Mouse (Mus musculus) heart, embryonic 15.5 days (tissue): ENCODE measurements around the gene Elmo2. TPM values are rescaled to one million over a fixed set of nuclear protein-coding genes. Genes with fewer than 3 reads are reported as not detected.

Experiments
- ATAC-seq: fragments of 200-750 bp; cut with Nextera tagmentation; replicated peaks from 2 replicates; pipeline ENCODE4 v1.8.0; 2017; ENCODE audit warnings: low read depth, moderate TSS enrichment; ENCODE audit not compliant: insufficient number of reproducible peaks, insufficient read depth, low FRiP score
- H3K27ac ChIP-seq: fragments of 300-500 bp; sonication (generic); 2 replicates; pipeline ENCODE4 v1.5.1; 2015; ENCODE audit warnings: mild to moderate bottlenecking, inconsistent platforms
- H3K27me3 ChIP-seq: fragments of 300-500 bp; sonication (generic); 2 replicates; pipeline ENCODE4 v1.6.1; 2015; ENCODE audit warnings: inconsistent platforms
- H3K36me3 ChIP-seq: fragments of 300-500 bp; sonication (generic); 2 replicates; pipeline ENCODE4 v1.6.1; 2015; ENCODE audit warnings: mild to moderate bottlenecking, inconsistent platforms
- H3K4me1 ChIP-seq: fragments of 300-500 bp; sonication (generic); replicated peaks from 2 replicates; pipeline ENCODE4 v1.6.1; 2015; ENCODE audit warnings: inconsistent platforms
- H3K4me2 ChIP-seq: fragments of 300-500 bp; sonication (generic); 2 replicates; pipeline ENCODE4 v1.6.1; 2015; ENCODE audit warnings: inconsistent platforms, mild to moderate bottlenecking, moderate library complexity
- H3K4me3 ChIP-seq: fragments of 300-500 bp; sonication (generic); 2 replicates; pipeline ENCODE4 v1.5.1; 2015; ENCODE audit warnings: mild to moderate bottlenecking, inconsistent platforms
- H3K9ac ChIP-seq: fragments of 300-500 bp; sonication (generic); 2 replicates; pipeline ENCODE4 v1.6.1; 2015; ENCODE audit warnings: mild to moderate bottlenecking, inconsistent platforms
- H3K9me3 ChIP-seq: fragments of 300-500 bp; sonication (generic); replicated peaks from 2 replicates; pipeline ENCODE4 v1.6.1; 2016; ENCODE audit warnings: inconsistent platforms
- WGBS: fragments of 180-500 bp; shearing (Covaris S2); methylation state at CpG from one replicate; pipeline ENCODE4 v1.1.7; 2015; ENCODE audit warnings: mixed read lengths; 5-methylcytosine and 5-hydroxymethylcytosine counted together
- polyA plus RNA-seq: library from polyadenylated mRNA; unstranded; fragments of >200 nt; fragmentation: Nextera tagmentation; extraction: Ambion mirVana; gene quantifications from 2 replicates; pipeline ENCODE4 v1.2.1, GENCODE M21; 2015

The Elmo2 gene
- polyA plus RNA-seq, 1 experiment from 2014 or later = 33.8 TPM

- H3K27me3 ChIP-seq = no peaks in the 10 kb centered on the region; the same call in 1 of the 2 replicates
- H3K9me3 ChIP-seq = no peaks in the 10 kb centered on the region
- H3K36me3 ChIP-seq = peaks cover 12% of the 10 kb centered on the region; the same call in 1 of the 2 replicates
- no peak overlapping the region for H3K9ac ChIP-seq
- no peak overlapping the region for H3K27ac ChIP-seq
- ATAC-seq = no peak
- peaks cover 17% of the 10 kb centered on the region for H3K4me1 ChIP-seq
- H3K4me2 ChIP-seq = no peak overlapping the region
- WGBS = 51% methylated on average over 8 of the region's 8 CpGs
- no peak overlapping the region for H3K4me3 ChIP-seq
These were observed 51.1 kb downstream of the Elmo2 start for GRCm38 (mm10) chr2:165275124-165275640.

- Histone ChIP-seq H3K36me3 (peaks cover 12% of the 10 kb centered on the region; the same call in 1 of the 2 replicates), H3K4me1 (peaks cover 17% of the 10 kb centered on the region), H3K9me3 (no peaks in the 10 kb centered on the region), H3K27me3 (no peaks in the 10 kb centered on the region; the same call in 1 of the 2 replicates), H3K9ac (no peak overlapping the region), H3K4me3 (no peak overlapping the region), H3K27ac (no peak overlapping the region), H3K4me2 (no peak overlapping the region)
- no peak for ATAC-seq
- WGBS = 42% methylated on average over 4 of the region's 4 CpGs
These were observed 52.7 kb downstream of the Elmo2 start for GRCm38 (mm10) chr2:165273589-165273988.

- Histone ChIP-seq H3K4me1 (peaks cover 17% of the 10 kb centered on the region), H3K4me2 (no peak overlapping the region), H3K9ac (no peak overlapping the region), H3K4me3 (no peak overlapping the region), H3K27me3 (peaks cover 6% of the 10 kb centered on the region), H3K9me3 (no peaks in the 10 kb centered on the region), H3K27ac (no peak overlapping the region), H3K36me3 (no peaks in the 10 kb centered on the region)
- 17% methylated on average over 8 of the region's 8 CpGs for WGBS
- no peak for ATAC-seq
These were observed 55.0 kb downstream of the Elmo2 start for GRCm38 (mm10) chr2:165271326-165271725.

GRCm38 (mm10) chr2:165270858-165271257 lies 55.4 kb downstream of the Elmo2 start:
- H3K4me1 ChIP-seq = peaks cover 17% of the 10 kb centered on the region
- no peak overlapping the region for H3K9ac ChIP-seq
- no peak overlapping the region for H3K27ac ChIP-seq
- H3K27me3 ChIP-seq = peaks cover 11% of the 10 kb centered on the region
- ATAC-seq = peak; percentile 29; the same call in 1 of the 2 replicates
- H3K4me2 ChIP-seq = peak overlapping the region; percentile 18; the same call in 1 of the 2 replicates
- no peaks in the 10 kb centered on the region for H3K36me3 ChIP-seq
- H3K9me3 ChIP-seq = no peaks in the 10 kb centered on the region
- no peak overlapping the region for H3K4me3 ChIP-seq
- WGBS = 24% methylated on average over 7 of the region's 7 CpGs

- Histone ChIP-seq H3K36me3 (no peaks in the 10 kb centered on the region), H3K4me1 (peaks cover 15% of the 10 kb centered on the region), H3K4me2 (no peak overlapping the region), H3K27me3 (peaks cover 40% of the 10 kb centered on the region), H3K9ac (no peak overlapping the region), H3K27ac (no peak overlapping the region), H3K9me3 (no peaks in the 10 kb centered on the region), H3K4me3 (no peak overlapping the region)
- ATAC-seq = no peak
- 28% methylated on average over 12 of the region's 12 CpGs for WGBS
These were observed 59.5 kb downstream of the Elmo2 start for GRCm38 (mm10) chr2:165266739-165267138.

- no peaks in the 10 kb centered on the region for H3K9me3 ChIP-seq
- ATAC-seq = no peak
- 68% methylated on average over 7 of the region's 7 CpGs for WGBS
- H3K4me1 ChIP-seq = no peaks in the 10 kb centered on the region
- no peak overlapping the region for H3K4me3 ChIP-seq
- no peak overlapping the region for H3K4me2 ChIP-seq
- peaks cover 61% of the 10 kb centered on the region for H3K27me3 ChIP-seq
- no peak overlapping the region for H3K9ac ChIP-seq
- H3K27ac ChIP-seq = no peak overlapping the region
- H3K36me3 ChIP-seq = no peaks in the 10 kb centered on the region
These were observed 62.4 kb downstream of the Elmo2 start for GRCm38 (mm10) chr2:165263861-165264260.

- Histone ChIP-seq H3K4me2 (no peak overlapping the region), H3K9ac (no peak overlapping the region), H3K27me3 (peaks cover 70% of the 10 kb centered on the region), H3K9me3 (no peaks in the 10 kb centered on the region), H3K36me3 (no peaks in the 10 kb centered on the region), H3K4me3 (no peak overlapping the region), H3K27ac (no peak overlapping the region), H3K4me1 (no peaks in the 10 kb centered on the region)
- no peak for ATAC-seq
- WGBS = 52% methylated on average over 18 of the region's 18 CpGs
These were observed 63.8 kb downstream of the Elmo2 start for GRCm38 (mm10) chr2:165262274-165262990.

GRCm38 (mm10) chr2:165259859-165260258 lies 66.4 kb downstream of the Elmo2 start:
- Histone ChIP-seq H3K36me3 (no peaks in the 10 kb centered on the region), H3K4me1 (no peaks in the 10 kb centered on the region), H3K9ac (no peak overlapping the region), H3K27ac (no peak overlapping the region), H3K4me2 (no peak overlapping the region), H3K4me3 (no peak overlapping the region), H3K27me3 (peaks cover 83% of the 10 kb centered on the region), H3K9me3 (no peaks in the 10 kb centered on the region)
- whole genome bisulfite sequencing = 76% methylated on average over 8 of the region's 8 CpGs
- ATAC-seq = no peak

- Histone ChIP-seq H3K36me3 (no peaks in the 10 kb centered on the region), H3K27ac (no peak overlapping the region), H3K9me3 (no peaks in the 10 kb centered on the region), H3K4me2 (no peak overlapping the region), H3K27me3 (peaks cover 85% of the 10 kb centered on the region), H3K9ac (no peak overlapping the region), H3K4me3 (no peak overlapping the region), H3K4me1 (no peaks in the 10 kb centered on the region)
- 73% methylated on average over 6 of the region's 6 CpGs for WGBS
- ATAC-seq = no peak
These were observed 68.0 kb downstream of the Elmo2 start for GRCm38 (mm10) chr2:165258321-165258720.

- Histone ChIP-seq H3K9me3 (no peaks in the 10 kb centered on the region), H3K27me3 (peaks cover 85% of the 10 kb centered on the region), H3K27ac (no peak overlapping the region), H3K36me3 (no peaks in the 10 kb centered on the region), H3K4me1 (no peaks in the 10 kb centered on the region), H3K4me2 (no peak overlapping the region), H3K9ac (no peak overlapping the region), H3K4me3 (no peak overlapping the region)
- 39% methylated on average over 11 of the region's 11 CpGs for WGBS
- ATAC-seq = no peak
These were observed 69.0 kb downstream of the Elmo2 start for GRCm38 (mm10) chr2:165257151-165257834.

- Histone ChIP-seq H3K9me3 (no peaks in the 10 kb centered on the region), H3K36me3 (no peaks in the 10 kb centered on the region), H3K9ac (no peak overlapping the region), H3K4me3 (no peak overlapping the region), H3K4me2 (no peak overlapping the region), H3K4me1 (no peaks in the 10 kb centered on the region), H3K27ac (no peak overlapping the region), H3K27me3 (peaks cover 83% of the 10 kb centered on the region)
- WGBS = 62% methylated on average over 10 of the region's 10 CpGs
- ATAC-seq = no peak
These were observed 70.1 kb downstream of the Elmo2 start for GRCm38 (mm10) chr2:165256213-165256612.
